Mouse (Mus musculus): ENCODE measurements around the gene Enpp4. TPM values are rescaled to one million over a fixed set of nuclear protein-coding genes. Genes with fewer than 3 reads are reported as not detected.

Gene Enpp4
- polyA plus RNA-seq, 1 experiment, result 8.4 TPM

DNA sequence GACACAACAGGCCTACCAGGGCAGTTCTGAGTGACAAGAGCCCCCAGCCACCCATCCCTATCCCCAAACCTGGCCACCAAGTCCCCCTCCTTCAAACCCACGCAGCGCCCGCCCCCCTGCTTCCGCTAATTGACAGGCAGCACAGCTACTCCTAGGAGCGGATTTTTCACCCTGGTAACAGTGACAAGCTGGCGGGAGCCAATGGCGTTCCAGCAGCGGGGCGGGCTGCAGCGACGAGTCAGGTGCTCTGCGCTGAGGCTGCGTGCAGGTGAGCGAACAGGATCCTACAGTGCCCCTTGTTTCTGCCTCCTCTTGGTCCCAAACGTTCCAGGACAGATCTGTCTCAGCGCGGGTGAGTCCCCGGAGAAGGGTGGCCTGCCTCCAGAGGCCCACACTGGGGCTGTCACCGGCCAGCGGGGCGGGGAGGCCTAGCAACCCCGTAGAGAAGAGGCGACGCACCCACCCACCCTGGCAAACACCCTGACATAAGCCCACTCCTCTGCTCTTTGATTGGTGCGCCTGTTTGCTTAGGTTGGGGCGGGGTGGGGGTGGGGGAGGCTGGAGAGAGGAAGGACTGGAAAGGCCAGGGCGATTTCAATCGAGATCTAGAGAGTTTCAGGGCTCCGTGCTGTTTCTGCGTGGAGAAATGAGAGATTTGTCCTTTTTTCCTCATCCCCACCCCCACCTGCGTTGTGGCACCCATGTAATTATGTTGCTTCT lies 26.8 kb downstream of the Enpp4 start, which contains the start of gene Enpp5:
Enpp5 (plus strand) TSS at position 183 of the 720 bp plus-strand sequence.
- H3K36me3 ChIP-seq (ENCODE audit: control insufficient read depth, insufficient read depth, low read length), result no peaks in the 10 kb centered on the region
- H3K27ac ChIP-seq (ENCODE audit: control insufficient read depth, insufficient read depth, low read length), result no peak within 1 kb of the TSS
- TF ChIP-seq CTCF (IDR thresholded peaks at IDR 0.05; ENCODE audit: borderline replicate concordance, control insufficient read depth, extremely low read depth, insufficient read depth, low read length, poor library complexity) (peak; percentile 49; the same call in 1 of the 2 replicates), POLR2A (IDR thresholded peaks at IDR 0.05; ENCODE audit: control insufficient read depth, extremely low read depth, insufficient read depth, low read length, poor library complexity) (no peak)
- WGBS, result 1% methylated on average over 31 of the region's 31 CpGs
- no peaks in the 10 kb centered on the region; the same call in 1 of the 2 replicates for H3K4me1 ChIP-seq (replicated peaks; ENCODE audit: control insufficient read depth, insufficient read depth, low read length)
- peak within 1 kb of the TSS; percentile 54 for H3K4me3 ChIP-seq (ENCODE audit: control insufficient read depth, insufficient read depth, low read length)
- H3K27me3 ChIP-seq (ENCODE audit: control insufficient read depth, insufficient read depth, low read length), result no peaks in the 10 kb centered on the region
- DNase-seq, result peak; percentile 85

- TF ChIP-seq CTCF (IDR thresholded peaks at IDR 0.05; ENCODE audit: borderline replicate concordance, control insufficient read depth, extremely low read depth, insufficient read depth, low read length, poor library complexity) (no peak), POLR2A (IDR thresholded peaks at IDR 0.05; ENCODE audit: control insufficient read depth, extremely low read depth, insufficient read depth, low read length, poor library complexity) (no peak)
- H3K36me3 ChIP-seq (ENCODE audit: control insufficient read depth, insufficient read depth, low read length), result no peaks in the 10 kb centered on the region
- whole genome bisulfite sequencing, result 87% methylated on average over 2 of the region's 2 CpGs
- no peaks in the 10 kb centered on the region; the same call in 1 of the 2 replicates for H3K4me1 ChIP-seq (replicated peaks; ENCODE audit: control insufficient read depth, insufficient read depth, low read length)
- no peak overlapping the region for H3K4me3 ChIP-seq (ENCODE audit: control insufficient read depth, insufficient read depth, low read length)
- H3K27me3 ChIP-seq (ENCODE audit: control insufficient read depth, insufficient read depth, low read length), result no peaks in the 10 kb centered on the region
- DNase-seq, result no peak
- H3K27ac ChIP-seq (ENCODE audit: control insufficient read depth, insufficient read depth, low read length), result no peak overlapping the region
Observed at GRCm38 (mm10) chr17:44077843-44078160, 27.8 kb downstream of the Enpp4 start.

DNA sequence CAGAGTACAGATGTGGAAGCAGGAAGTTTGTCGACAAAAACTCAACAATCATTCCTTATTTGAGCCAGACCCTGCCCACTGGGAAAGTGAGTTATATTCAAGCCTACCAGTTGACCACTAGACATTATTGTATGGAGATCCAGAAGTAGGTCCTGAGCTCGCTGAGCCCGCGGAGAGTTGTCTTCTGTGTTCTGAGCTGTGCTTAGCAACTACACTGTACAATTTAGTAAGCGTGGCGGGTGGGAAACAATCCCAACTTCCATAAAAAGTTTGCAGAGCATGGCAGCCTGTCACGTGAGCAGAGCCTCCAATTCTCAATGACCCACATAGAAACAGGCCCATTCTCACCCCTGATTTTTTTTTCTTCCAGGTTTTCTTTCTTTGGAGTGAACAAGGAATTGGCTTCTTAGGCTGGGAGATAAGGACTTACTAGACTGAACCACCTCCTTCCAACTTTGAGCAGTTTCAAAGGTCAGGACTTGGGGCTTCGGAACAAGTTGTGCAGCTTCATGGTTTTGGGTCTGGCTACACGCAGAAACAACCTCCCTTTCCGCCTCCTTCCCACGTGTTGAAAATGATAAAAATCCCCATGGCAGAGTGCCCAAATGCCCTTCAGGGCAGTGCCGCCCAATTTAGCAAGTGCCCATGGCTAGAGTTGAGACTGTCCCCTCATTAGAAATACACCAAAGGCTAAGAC lies 28.3 kb downstream of the Enpp4 start:
- 90% methylated on average over 12 of the region's 12 CpGs for WGBS

DNA sequence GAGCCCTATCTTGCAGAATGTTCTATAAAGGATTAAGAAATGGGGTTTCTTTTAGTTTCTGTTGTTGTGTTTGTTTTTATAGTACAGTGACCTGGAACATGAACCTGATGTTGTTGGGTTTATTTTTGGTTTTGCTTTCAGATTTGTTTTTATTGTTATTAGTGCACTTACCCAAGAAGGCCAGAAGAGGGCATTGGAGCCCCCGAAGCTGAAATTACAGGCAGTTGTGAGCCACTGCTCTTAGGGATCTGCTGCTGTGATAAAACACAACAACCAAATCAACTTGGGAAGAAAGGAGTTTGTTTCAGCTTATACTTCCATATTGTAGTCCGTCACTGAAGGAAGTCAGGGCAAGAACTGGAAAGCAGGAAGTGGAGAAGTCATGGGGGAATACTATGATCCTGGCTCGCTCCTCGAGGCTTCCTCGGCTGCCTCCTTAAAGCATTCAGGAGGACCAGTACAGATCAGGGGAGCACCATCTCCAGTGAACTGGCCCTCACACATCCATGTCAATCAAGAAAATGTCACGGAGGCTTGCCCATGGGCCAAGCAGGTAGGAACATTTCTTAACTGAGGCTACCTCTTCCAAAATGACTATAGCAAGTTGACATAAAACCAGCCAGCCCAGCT lies 29.4 kb downstream of the Enpp4 start:
- no peak for TF ChIP-seq POLR2A (IDR thresholded peaks at IDR 0.05; ENCODE audit: control insufficient read depth, extremely low read depth, insufficient read depth, low read length, poor library complexity)
- TF ChIP-seq CTCF (IDR thresholded peaks at IDR 0.05; ENCODE audit: borderline replicate concordance, control insufficient read depth, extremely low read depth, insufficient read depth, low read length, poor library complexity), result no peak
- H3K36me3 ChIP-seq (ENCODE audit: control insufficient read depth, insufficient read depth, low read length), result no peaks in the 10 kb centered on the region
- WGBS, result 67% methylated on average over 6 of the region's 6 CpGs
- H3K4me1 ChIP-seq (replicated peaks; ENCODE audit: control insufficient read depth, insufficient read depth, low read length), result no peaks in the 10 kb centered on the region; the same call in 1 of the 2 replicates
- H3K4me3 ChIP-seq (ENCODE audit: control insufficient read depth, insufficient read depth, low read length), result no peak overlapping the region
- no peak overlapping the region for H3K27ac ChIP-seq (ENCODE audit: control insufficient read depth, insufficient read depth, low read length)
- no peaks in the 10 kb centered on the region for H3K27me3 ChIP-seq (ENCODE audit: control insufficient read depth, insufficient read depth, low read length)
- DNase-seq, result peak; percentile 11

More for the DNA sequence above, 28.3 kb downstream of the Enpp4 start:
- no peak overlapping the region for H3K27ac ChIP-seq (ENCODE audit: control insufficient read depth, insufficient read depth, low read length)
- DNase-seq, result no peak
- no peak overlapping the region for H3K4me3 ChIP-seq (ENCODE audit: control insufficient read depth, insufficient read depth, low read length)
- H3K36me3 ChIP-seq (ENCODE audit: control insufficient read depth, insufficient read depth, low read length), result no peaks in the 10 kb centered on the region
- H3K4me1 ChIP-seq (replicated peaks; ENCODE audit: control insufficient read depth, insufficient read depth, low read length), result no peaks in the 10 kb centered on the region; the same call in 1 of the 2 replicates
- H3K27me3 ChIP-seq (ENCODE audit: control insufficient read depth, insufficient read depth, low read length), result no peaks in the 10 kb centered on the region
- TF ChIP-seq POLR2A (IDR thresholded peaks at IDR 0.05; ENCODE audit: control insufficient read depth, extremely low read depth, insufficient read depth, low read length, poor library complexity) (no peak), CTCF (IDR thresholded peaks at IDR 0.05; ENCODE audit: borderline replicate concordance, control insufficient read depth, extremely low read depth, insufficient read depth, low read length, poor library complexity) (no peak)

- WGBS, result 78% methylated on average over 3 of the region's 3 CpGs
- DNase-seq, result no peak
- no peak overlapping the region for H3K27ac ChIP-seq (ENCODE audit: control insufficient read depth, insufficient read depth, low read length)
Observed at GRCm38 (mm10) chr17:44075601-44076000, 30.0 kb downstream of the Enpp4 start.

DNA sequence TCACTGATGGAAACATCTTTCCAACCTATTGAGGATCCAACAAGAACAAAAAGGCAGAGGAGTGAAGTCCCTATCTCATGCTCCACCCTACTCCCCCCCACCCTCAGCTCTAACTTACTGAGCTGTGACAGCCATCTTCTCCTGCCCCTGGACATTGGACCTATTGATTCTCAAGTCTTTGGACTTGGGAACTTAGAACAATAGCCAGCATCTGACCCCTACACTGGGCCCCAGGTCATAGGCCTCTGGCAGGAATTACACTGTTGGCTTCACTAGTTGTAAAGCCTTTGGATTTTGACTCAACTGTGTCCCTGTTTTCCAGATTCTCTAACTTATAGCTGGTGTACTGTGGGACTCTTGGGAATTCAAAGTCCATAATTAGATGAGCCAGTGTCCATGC lies 33.9 kb downstream of the Enpp4 start:
- Histone ChIP-seq H3K4me3 (ENCODE audit: control insufficient read depth, insufficient read depth, low read length) (no peak overlapping the region), H3K4me1 (replicated peaks; ENCODE audit: control insufficient read depth, insufficient read depth, low read length) (no peaks in the 10 kb centered on the region), H3K27ac (ENCODE audit: control insufficient read depth, insufficient read depth, low read length) (no peak overlapping the region), H3K27me3 (ENCODE audit: control insufficient read depth, insufficient read depth, low read length) (no peaks in the 10 kb centered on the region), H3K36me3 (ENCODE audit: control insufficient read depth, insufficient read depth, low read length) (no peaks in the 10 kb centered on the region)
- DNase-seq, result no peak
- TF ChIP-seq CTCF (IDR thresholded peaks at IDR 0.05; ENCODE audit: borderline replicate concordance, control insufficient read depth, extremely low read depth, insufficient read depth, low read length, poor library complexity), result no peak
- no peak for TF ChIP-seq POLR2A (IDR thresholded peaks at IDR 0.05; ENCODE audit: control insufficient read depth, extremely low read depth, insufficient read depth, low read length, poor library complexity)

More at GRCm38 (mm10) chr17:44075601-44076000, 30.0 kb downstream of the Enpp4 start:
- H3K27me3 ChIP-seq (ENCODE audit: control insufficient read depth, insufficient read depth, low read length), result no peaks in the 10 kb centered on the region
- H3K36me3 ChIP-seq (ENCODE audit: control insufficient read depth, insufficient read depth, low read length), result no peaks in the 10 kb centered on the region
- H3K4me3 ChIP-seq (ENCODE audit: control insufficient read depth, insufficient read depth, low read length), result no peak overlapping the region
- no peaks in the 10 kb centered on the region; the same call in 1 of the 2 replicates for H3K4me1 ChIP-seq (replicated peaks; ENCODE audit: control insufficient read depth, insufficient read depth, low read length)
- no peak for TF ChIP-seq CTCF (IDR thresholded peaks at IDR 0.05; ENCODE audit: borderline replicate concordance, control insufficient read depth, extremely low read depth, insufficient read depth, low read length, poor library complexity)
- no peak for TF ChIP-seq POLR2A (IDR thresholded peaks at IDR 0.05; ENCODE audit: control insufficient read depth, extremely low read depth, insufficient read depth, low read length, poor library complexity)
